Mouse (Mus musculus) stomach, embryonic 14.5 days (tissue): ENCODE measurements around the gene Mrpl20. TPM values are rescaled to one million over a fixed set of nuclear protein-coding genes. Genes with fewer than 3 reads are reported as not detected.

Experiments used
- microRNA-seq: library from miRNA; unstranded; fragments of <30 nt; microRNA quantifications from one replicate; pipeline ENCODE4, GENCODE M21; 2016
- polyA plus RNA-seq: library from polyadenylated mRNA; unstranded; fragments of >200 nt; fragmentation: Nextera tagmentation; extraction: Ambion mirVana; gene quantifications from 2 replicates; pipeline ENCODE4 v1.2.1, GENCODE M21; 2014

The Mrpl20 gene
- polyA plus RNA-seq, 1 experiment from 2014 or later, result 209 TPM

Small RNA genes lying within 50 kb of the gene (microRNA-seq; reads per million reads assigned to microRNA genes)
- gene Gm27743, result not detected

Other genes starting within 250 kb of the Mrpl20 start
- 78.4 and 83.8 TPM in 2 replicates for gene Nadk, start 240.5 kb upstream of the Mrpl20 start, polyA plus RNA-seq
- 10.4 TPM in 2 replicates for gene Slc35e2, start 201.5 kb upstream of the Mrpl20 start, polyA plus RNA-seq
- gene Cdk11b, start 178.0 kb upstream of the Mrpl20 start, polyA plus RNA-seq, result 57.0 and 57.3 TPM in 2 replicates
- gene Gm10563, start 157.5 kb upstream of the Mrpl20 start, polyA plus RNA-seq, result not detected in 2 replicates
- 25.0 and 26.3 TPM in 2 replicates for gene Mmp23, start 149.5 kb upstream of the Mrpl20 start, polyA plus RNA-seq
- 18.9 and 21.9 TPM in 2 replicates for gene Mib2, start 133.7 kb upstream of the Mrpl20 start, polyA plus RNA-seq
- 3.1 and 3.2 TPM in 2 replicates for gene Fndc10, start 108.5 kb upstream of the Mrpl20 start, polyA plus RNA-seq
- gene Ssu72, start 98.1 kb upstream of the Mrpl20 start, polyA plus RNA-seq, result 140 and 145 TPM in 2 replicates
- 0.56 TPM in 2 replicates for gene Tmem240, start 68.1 kb upstream of the Mrpl20 start, polyA plus RNA-seq
- 89.1 and 90.9 TPM in 2 replicates for gene Atad3a, start 41.8 kb upstream of the Mrpl20 start, polyA plus RNA-seq
- 26.8 and 28.4 TPM in 2 replicates for gene Vwa1, start 28.2 kb upstream of the Mrpl20 start, polyA plus RNA-seq
- 0.54 and 0.81 TPM in 2 replicates for gene Tmem88b, start 17.0 kb upstream of the Mrpl20 start, polyA plus RNA-seq
- 0.38 and 0.46 TPM in 2 replicates for gene Ankrd65, start 12.4 kb upstream of the Mrpl20 start, polyA plus RNA-seq
- gene Ccnl2, start 9.6 kb downstream of the Mrpl20 start, polyA plus RNA-seq, result 193 and 209 TPM in 2 replicates
- 125 and 132 TPM in 2 replicates for gene Aurkaip1, start 28.4 kb downstream of the Mrpl20 start, polyA plus RNA-seq
- gene Mxra8, start 36.8 kb downstream of the Mrpl20 start, polyA plus RNA-seq, result 91.5 and 96.7 TPM in 2 replicates
- 6.3 and 6.6 TPM in 2 replicates for gene Dvl1, start 44.5 kb downstream of the Mrpl20 start, polyA plus RNA-seq
- 0.32 and 0.35 TPM in 2 replicates for gene Tas1r3, start 60.5 kb downstream of the Mrpl20 start, polyA plus RNA-seq
- 16.9 and 17.3 TPM in 2 replicates for gene Cptp, start 66.6 kb downstream of the Mrpl20 start, polyA plus RNA-seq
- 67.7 and 70.1 TPM in 2 replicates for gene Ints11, start 66.7 kb downstream of the Mrpl20 start, polyA plus RNA-seq
- 45.7 and 50.5 TPM in 2 replicates for gene Pusl1, start 88.9 kb downstream of the Mrpl20 start, polyA plus RNA-seq
- gene Acap3, start 88.9 kb downstream of the Mrpl20 start, polyA plus RNA-seq, result 16.0 and 19.4 TPM in 2 replicates
- 107 TPM in 2 replicates for gene Ube2j2, start 141.0 kb downstream of the Mrpl20 start, polyA plus RNA-seq
- 38.6 and 40.5 TPM in 2 replicates for gene C1qtnf12, start 159.4 kb downstream of the Mrpl20 start, polyA plus RNA-seq
- gene B3galt6, start 189.8 kb downstream of the Mrpl20 start, polyA plus RNA-seq, result 18.6 and 18.9 TPM in 2 replicates
- 163 and 171 TPM in 2 replicates for gene Sdf4, start 190.0 kb downstream of the Mrpl20 start, polyA plus RNA-seq
- gene Tnfrsf4, start 211.0 kb downstream of the Mrpl20 start, polyA plus RNA-seq, result 0.34 and 0.41 TPM in 2 replicates
- 2.7 and 3.2 TPM in 2 replicates for gene Tnfrsf18, start 223.3 kb downstream of the Mrpl20 start, polyA plus RNA-seq